27 mouse cellular contexts compared by ENCODE assay signal in the genomic region with DNA sequence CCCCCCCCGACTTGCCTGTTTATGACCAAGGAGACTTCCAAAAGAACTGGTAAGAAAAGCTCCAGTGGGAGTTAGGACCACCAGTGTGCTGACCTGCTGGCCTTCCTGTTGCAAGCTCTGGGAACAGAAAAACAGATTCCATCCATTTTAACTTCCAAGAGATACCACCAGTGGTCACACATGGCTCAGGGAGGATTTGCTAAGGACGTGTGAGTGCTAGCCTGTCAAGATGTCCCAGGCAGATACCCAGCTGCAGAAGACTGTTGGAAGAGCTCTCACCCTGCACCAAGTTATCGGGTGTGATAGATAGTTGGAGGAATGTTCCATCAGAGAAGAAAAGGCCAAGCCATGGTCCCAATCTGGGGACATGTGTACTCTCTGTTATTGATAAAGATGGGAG.
DNase-seq lines count a peak whose midpoint lies in the region; ATAC-seq and TF ChIP-seq lines count a peak whose summit lies in the region.
"Had no signal": no experiment of that assay in that cellular context is flagged by ENCODE, and none has a peak within 500 bp of the region (broad histone marks: within the 10 kb centered on the region; RNA-seq: fewer than 3 reads in every experiment).

No protein-coding gene starts in this region.

- no peaks in the 10 kb centered on the region for H3K9me3 ChIP-seq in heart, embryonic 10.5 days
- no peaks in the 10 kb centered on the region for H3K9me3 ChIP-seq in heart, embryonic 13.5 days
- H3K9me3 ChIP-seq in lung, embryonic 14.5 days (ENCODE audit: low read depth, low read length), result no peaks in the 10 kb centered on the region
- H3K9me3 ChIP-seq in lung, postnatal 0 days (ENCODE audit: low read length), result no peaks in the 10 kb centered on the region
- H3K9me3 ChIP-seq: embryonic facial prominence, embryonic 10.5 days; embryonic facial prominence, embryonic 13.5 days; forebrain, embryonic 12.5 days; forebrain, embryonic 15.5 days; hindbrain, embryonic 10.5 days; hindbrain, embryonic 13.5 days; intestine, embryonic 15.5 days had no signal

- H3K27me3 ChIP-seq in heart, embryonic 10.5 days (ENCODE audit: insufficient read depth, poor library complexity, severe bottlenecking), result no peaks in the 10 kb centered on the region
- H3K27me3 ChIP-seq in heart, embryonic 13.5 days (replicated peaks), result no peaks in the 10 kb centered on the region
- H3K27me3 ChIP-seq in heart, adult 2 months (ENCODE audit: control insufficient read depth, insufficient read depth, low read length), result no peaks in the 10 kb centered on the region
- no peaks in the 10 kb centered on the region for H3K27me3 ChIP-seq in lung, embryonic 14.5 days (ENCODE audit: insufficient read depth, low read length)
- no peaks in the 10 kb centered on the region for H3K27me3 ChIP-seq in lung, postnatal 0 days (replicated peaks; ENCODE audit: insufficient read depth, low read length)
- H3K27me3 ChIP-seq: embryonic facial prominence, embryonic 13.5 days; forebrain, embryonic 15.5 days; hindbrain, embryonic 13.5 days; intestine, embryonic 15.5 days had no signal

- no peaks in the 10 kb centered on the region for H3K79me2 ChIP-seq in heart, adult 2 months (replicated peaks; ENCODE audit: control insufficient read depth, insufficient read depth, low read length)

- TF ChIP-seq CTCF in heart, adult 2 months (IDR thresholded peaks at IDR 0.05), result no peak
- TF ChIP-seq CTCF in lung, embryonic 14.5 days (IDR thresholded peaks at IDR 0.05; ENCODE audit: low read depth), result no peak
- TF ChIP-seq CTCF in lung, postnatal 0 days (IDR thresholded peaks at IDR 0.05), result peak; percentile 33; the same call in 1 of the 2 replicates

- ATAC-seq in heart, embryonic 13.5 days (ENCODE audit: extremely low read depth, insufficient number of reproducible peaks, low FRiP score, low TSS enrichment), result no peak
- 0 out of 2 replicates have a peak, but pooled peaks have one; percentile 18 for ATAC-seq in lung, embryonic 14.5 days (ENCODE audit: insufficient read depth)
- peak; percentile 77 for ATAC-seq in lung, postnatal 0 days
- ATAC-seq: activated CD4-positive, CD25-positive, alpha-beta regulatory T cell, adult 4 months; forebrain, embryonic 15.5 days; hindbrain, embryonic 16.5 days; intestine, embryonic 15.5 days had no signal

- H3K4me3 ChIP-seq in heart, embryonic 10.5 days, result no peak overlapping the region
- no peak overlapping the region for H3K4me3 ChIP-seq in heart, embryonic 13.5 days
- H3K4me3 ChIP-seq in heart, adult 2 months, result no peak overlapping the region
- no peak overlapping the region for H3K4me3 ChIP-seq in lung, embryonic 14.5 days (ENCODE audit: low read depth, low read length)
- no peak overlapping the region for H3K4me3 ChIP-seq in lung, postnatal 0 days (ENCODE audit: low read depth, low read length)
- H3K4me3 ChIP-seq: embryonic facial prominence, embryonic 10.5 days; embryonic facial prominence, embryonic 13.5 days; erythroblast, embryonic 14.5 days; forebrain, embryonic 12.5 days; forebrain, embryonic 15.5 days; hindbrain, embryonic 10.5 days; hindbrain, embryonic 13.5 days; intestine, embryonic 15.5 days had no signal

- no peak for DNase-seq in heart, embryonic 10.5 days (ENCODE audit: low spot score)
- no peak for DNase-seq in heart, postnatal 14 days
- no peak for DNase-seq in heart, adult 2 months
- no peak for DNase-seq in lung, embryonic 14.5 days
- DNase-seq in lung, postnatal 4 days, result no peak
- peak; percentile 63 for DNase-seq in lung, postnatal 0 days (ENCODE audit: low spot score)
- DNase-seq in lung, postnatal 14 days, result no peak
- DNase-seq: adrenal gland, adult 8-10 months; adrenal gland, postnatal 25 days; cerebellum, adult 11-12 months; cerebellum, adult 8-10 months; cerebellum, postnatal 10 days; cerebellum, postnatal 36 days; embryo, embryonic 11 days; gastrocnemius, postnatal 25 days; heart, postnatal 10 days had no signal

- no peak for TF ChIP-seq POLR2A in heart, adult 2 months (IDR thresholded peaks at IDR 0.05; ENCODE audit: insufficient read depth, low read depth, low read length)

- H3K4me1 ChIP-seq in heart, embryonic 10.5 days, result peaks cover 64% of the 10 kb centered on the region
- peaks cover 62% of the 10 kb centered on the region for H3K4me1 ChIP-seq in heart, embryonic 13.5 days
- peaks cover 4% of the 10 kb centered on the region; the same call in 1 of the 2 replicates for H3K4me1 ChIP-seq in heart, adult 2 months (ENCODE audit: control insufficient read depth, insufficient read depth, low read length)
- peaks cover 10% of the 10 kb centered on the region for H3K4me1 ChIP-seq in lung, embryonic 14.5 days (ENCODE audit: insufficient read depth)
- peaks cover 5% of the 10 kb centered on the region for H3K4me1 ChIP-seq in lung, postnatal 0 days (ENCODE audit: insufficient read depth, low read depth, low read length)

- 40% methylated on average over 3 of the region's 3 CpGs for WGBS in heart, embryonic 10.5 days
- 36% methylated on average over 3 of the region's 3 CpGs for WGBS in heart, embryonic 13.5 days
- 56% methylated on average over 3 of the region's 3 CpGs for WGBS in heart, adult 2 months
- WGBS in lung, embryonic 14.5 days, result 53% methylated on average over 3 of the region's 3 CpGs
- 48% methylated on average over 3 of the region's 3 CpGs for WGBS in lung, postnatal 0 days

- H3K27ac ChIP-seq in heart, embryonic 10.5 days, result peak overlapping the region; percentile 48
- peak overlapping the region; percentile 20 for H3K27ac ChIP-seq in heart, embryonic 13.5 days (replicated peaks)
- no peak overlapping the region for H3K27ac ChIP-seq in heart, adult 2 months
- no peak overlapping the region for H3K27ac ChIP-seq in lung, embryonic 14.5 days (ENCODE audit: low read depth)
- H3K27ac ChIP-seq in lung, postnatal 0 days (ENCODE audit: low read length), result no peak overlapping the region
- H3K27ac ChIP-seq: embryonic facial prominence, embryonic 10.5 days; embryonic facial prominence, embryonic 13.5 days; forebrain, embryonic 12.5 days; forebrain, embryonic 15.5 days; hindbrain, embryonic 10.5 days; hindbrain, embryonic 13.5 days; intestine, embryonic 15.5 days had no signal

- no peak overlapping the region for H3K9ac ChIP-seq in heart, embryonic 13.5 days
- H3K9ac ChIP-seq in heart, adult 2 months (ENCODE audit: low read depth, low read length), result no peak overlapping the region
- H3K9ac ChIP-seq in lung, embryonic 14.5 days, result no peak overlapping the region
- no peak overlapping the region for H3K9ac ChIP-seq in lung, postnatal 0 days (replicated peaks; ENCODE audit: low read depth)
- H3K9ac ChIP-seq: embryonic facial prominence, embryonic 13.5 days; forebrain, embryonic 12.5 days; forebrain, embryonic 15.5 days; hindbrain, embryonic 13.5 days; intestine, embryonic 15.5 days had no signal

- intact Hi-C loops in heart, postnatal 14 days (cut with DNase I), result no loop called here
- intact Hi-C loops in heart, adult 2 months (cut with DNase I), result no loop called here

- peaks cover 25% of the 10 kb centered on the region for H3K36me3 ChIP-seq in heart, embryonic 10.5 days
- H3K36me3 ChIP-seq in heart, embryonic 13.5 days, result peaks cover 34% of the 10 kb centered on the region
- H3K36me3 ChIP-seq in heart, adult 2 months (ENCODE audit: control insufficient read depth, insufficient read depth, low read length), result no peaks in the 10 kb centered on the region
- H3K36me3 ChIP-seq in lung, embryonic 14.5 days (ENCODE audit: insufficient read depth), result peaks cover 5% of the 10 kb centered on the region; the same call in 1 of the 2 replicates
- peaks cover 6% of the 10 kb centered on the region; the same call in 1 of the 2 replicates for H3K36me3 ChIP-seq in lung, postnatal 0 days (ENCODE audit: insufficient read depth, low read length)
- H3K36me3 ChIP-seq: forebrain, embryonic 12.5 days; forebrain, embryonic 15.5 days; hindbrain, embryonic 13.5 days; intestine, embryonic 15.5 days had no signal

- no peak for TF ChIP-seq EP300 in heart, adult 2 months (IDR thresholded peaks at IDR 0.05; ENCODE audit: insufficient read depth, low read depth, low read length)
- peak; percentile 55 for TF ChIP-seq EP300 in lung, postnatal 0 days (IDR thresholded peaks at IDR 0.05)

- no peak overlapping the region for H3K4me2 ChIP-seq in heart, embryonic 13.5 days
- no peak overlapping the region for H3K4me2 ChIP-seq in lung, embryonic 14.5 days
- no peak overlapping the region for H3K4me2 ChIP-seq in lung, postnatal 0 days (replicated peaks; ENCODE audit: low read depth, low read length)
- H3K4me2 ChIP-seq: embryonic facial prominence, embryonic 13.5 days; forebrain, embryonic 12.5 days; forebrain, embryonic 15.5 days; hindbrain, embryonic 13.5 days; intestine, embryonic 15.5 days had no signal

Comparison
In these comparisons a context has a peak if more than half of its experiments do, and no peak if none do; other contexts are left out.
1. H3K27ac ChIP-seq: peak in heart, embryonic 10.5 days (single experiment) and heart, embryonic 13.5 days (single experiment); none in heart, adult 2 months (single experiment), lung, embryonic 14.5 days (single experiment) and lung, postnatal 0 days (single experiment).